Mouse (Mus musculus): ENCODE results near the gene Prss35. TPM values are rescaled to one million over a fixed set of nuclear protein-coding genes. Genes with fewer than 3 reads are reported as not detected.

The Prss35 gene
- total RNA-seq, 2 experiments from 2014 or later, result 1.1 to 2.7 TPM

GRCm38 (mm10) chr9:86729084-86729483, 14.4 kb upstream of the Prss35 start:
- intact Hi-C loops (cut with DNase I; ENCODE audit: low total_unique reads), result no loop called here
- no peak for DNase-seq

GRCm38 (mm10) chr9:86729811-86730210, 13.6 kb upstream of the Prss35 start:
- DNase-seq, result no peak
- intact Hi-C loops (cut with DNase I; ENCODE audit: low total_unique reads), result no loop called here

GRCm38 (mm10) chr9:86734357-86734756, 9.1 kb upstream of the Prss35 start:
- no peak for DNase-seq
- intact Hi-C loops (cut with DNase I; ENCODE audit: low total_unique reads), result no loop called here

GRCm38 (mm10) chr9:86734795-86735194, 8.7 kb upstream of the Prss35 start:
- no peak for DNase-seq
- intact Hi-C loops (cut with DNase I; ENCODE audit: low total_unique reads), result no loop called here

- DNase-seq, result no peak
- intact Hi-C loops (cut with DNase I; ENCODE audit: low total_unique reads), result no loop called here
Observed at GRCm38 (mm10) chr9:86736991-86737390, 6.5 kb upstream of the Prss35 start.

GRCm38 (mm10) chr9:86738067-86738466, 5.4 kb upstream of the Prss35 start:
- no peak for DNase-seq
- intact Hi-C loops (cut with DNase I; ENCODE audit: low total_unique reads), result no loop called here

- DNase-seq, result no peak
- intact Hi-C loops (cut with DNase I; ENCODE audit: low total_unique reads), result no loop called here
Observed at GRCm38 (mm10) chr9:86738801-86739200, 4.6 kb upstream of the Prss35 start.

GRCm38 (mm10) chr9:86739971-86740370, 3.5 kb upstream of the Prss35 start:
- DNase-seq, result no peak
- intact Hi-C loops (cut with DNase I; ENCODE audit: low total_unique reads), result no loop called here

GRCm38 (mm10) chr9:86744041-86744440, 592 bp downstream of the Prss35 start:
- intact Hi-C loops (cut with DNase I; ENCODE audit: low total_unique reads), result no loop called here
- no peak for DNase-seq

- intact Hi-C loops (cut with DNase I; ENCODE audit: low total_unique reads), result loop anchor here (5.0 kb wide), 1 partner anchor 154 kb away; no protein-coding TSS in a partner anchor
- peak; percentile 46 for DNase-seq
Observed at GRCm38 (mm10) chr9:86745926-86746581, 2.6 kb downstream of the Prss35 start.

GRCm38 (mm10) chr9:86762477-86763376, 19.3 kb downstream of the Prss35 start:
- no peak for DNase-seq
- intact Hi-C loops (cut with DNase I; ENCODE audit: low total_unique reads), result no loop called here

GRCm38 (mm10) chr9:86764002-86764401, 20.6 kb downstream of the Prss35 start:
- no peak for DNase-seq
- intact Hi-C loops (cut with DNase I; ENCODE audit: low total_unique reads), result no loop called here

- intact Hi-C loops (cut with DNase I; ENCODE audit: low total_unique reads), result no loop called here
- no peak for DNase-seq
Observed at GRCm38 (mm10) chr9:86766991-86767390, 23.5 kb downstream of the Prss35 start.

GRCm38 (mm10) chr9:86772897-86773296, 29.4 kb downstream of the Prss35 start:
- DNase-seq, result no peak
- intact Hi-C loops (cut with DNase I; ENCODE audit: low total_unique reads), result no loop called here

GRCm38 (mm10) chr9:86773996-86774395, 30.5 kb downstream of the Prss35 start:
- intact Hi-C loops (cut with DNase I; ENCODE audit: low total_unique reads), result no loop called here
- no peak for DNase-seq

GRCm38 (mm10) chr9:86775374-86775773, 31.9 kb downstream of the Prss35 start:
- no peak for DNase-seq

GRCm38 (mm10) chr9:86777309-86777708, 33.9 kb downstream of the Prss35 start:
- DNase-seq, result no peak
- intact Hi-C loops (cut with DNase I; ENCODE audit: low total_unique reads), result no loop called here

More at GRCm38 (mm10) chr9:86775374-86775773, 31.9 kb downstream of the Prss35 start:
- intact Hi-C loops (cut with DNase I; ENCODE audit: low total_unique reads), result no loop called here

GRCm38 (mm10) chr9:86778212-86778611, 34.8 kb downstream of the Prss35 start:
- intact Hi-C loops (cut with DNase I; ENCODE audit: low total_unique reads), result no loop called here
- no peak for DNase-seq

- intact Hi-C loops (cut with DNase I; ENCODE audit: low total_unique reads), result no loop called here
- no peak for DNase-seq
Observed at GRCm38 (mm10) chr9:86781426-86781825, 38.0 kb downstream of the Prss35 start.

- intact Hi-C loops (cut with DNase I; ENCODE audit: low total_unique reads), result no loop called here
- no peak for DNase-seq
Observed at GRCm38 (mm10) chr9:86782836-86783235, 39.4 kb downstream of the Prss35 start.

- DNase-seq, result no peak
- intact Hi-C loops (cut with DNase I; ENCODE audit: low total_unique reads), result no loop called here
Observed at GRCm38 (mm10) chr9:86789186-86789585, 45.7 kb downstream of the Prss35 start.

Data from gastrocnemius, postnatal 14 days (tissue).